Mouse (Mus musculus) G1E-ER4 (cell line): ENCODE data around the gene Bri3bp. TPM values are rescaled to one million over a fixed set of nuclear protein-coding genes. Genes with fewer than 3 reads are reported as not detected.

Experiments used
- GATA1 ChIP-seq: IDR thresholded peaks from one replicate; pipeline ENCODE4 v1.8.0; 2012; ENCODE audit warnings: low read length, inconsistent platforms
- polyA plus RNA-seq: library from polyadenylated mRNA; stranded (reverse); fragments of >175 nt; gene quantifications from 2 replicates; pipeline ENCODE4 v1.2.3, GENCODE M21; 2012

Bri3bp gene
- polyA plus RNA-seq, 1 experiment, result 38.2 TPM

- TF ChIP-seq GATA1, result no peak
Measured at GRCm38 (mm10) chr5:125475030-125475429, 33.7 kb downstream of the Bri3bp start.

- TF ChIP-seq GATA1, result no peak
Measured at GRCm38 (mm10) chr5:125475601-125476285, 34.4 kb downstream of the Bri3bp start, which contains the start of gene Aacs. Gene Aacs (plus strand): TSS chr5:125475814.

- no peak for TF ChIP-seq GATA1
Measured at GRCm38 (mm10) chr5:125476286-125476625, 34.9 kb downstream of the Bri3bp start.

GRCm38 (mm10) chr5:125476799-125477198 lies 35.4 kb downstream of the Bri3bp start:
- no peak for TF ChIP-seq GATA1

GRCm38 (mm10) chr5:125477533-125477932 lies 36.2 kb downstream of the Bri3bp start:
- no peak for TF ChIP-seq GATA1

GRCm38 (mm10) chr5:125478037-125478436 lies 36.7 kb downstream of the Bri3bp start:
- no peak for TF ChIP-seq GATA1

- no peak for TF ChIP-seq GATA1
Measured at GRCm38 (mm10) chr5:125479376-125479775, 38.0 kb downstream of the Bri3bp start.

GRCm38 (mm10) chr5:125480434-125481231 lies 39.3 kb downstream of the Bri3bp start:
- no peak for TF ChIP-seq GATA1

GRCm38 (mm10) chr5:125482474-125482873 lies 41.1 kb downstream of the Bri3bp start:
- no peak for TF ChIP-seq GATA1

- no peak for TF ChIP-seq GATA1
Measured at GRCm38 (mm10) chr5:125483712-125484611, 42.6 kb downstream of the Bri3bp start.

- TF ChIP-seq GATA1, result no peak
Measured at GRCm38 (mm10) chr5:125485031-125485778, 43.8 kb downstream of the Bri3bp start.

GRCm38 (mm10) chr5:125486088-125486487 lies 44.7 kb downstream of the Bri3bp start:
- no peak for TF ChIP-seq GATA1

GRCm38 (mm10) chr5:125487375-125488115 lies 46.2 kb downstream of the Bri3bp start:
- TF ChIP-seq GATA1, result no peak

- TF ChIP-seq GATA1, result no peak
Measured at GRCm38 (mm10) chr5:125488116-125488455, 46.7 kb downstream of the Bri3bp start.
